Mouse (Mus musculus) right cerebral cortex, postnatal 10 days (tissue): ENCODE results near the gene Nkd2.

Experiments used
- DNase-seq, 2 experiments: peaks; one replicate each; pipeline ENCODE4 v3.0.0; 2021; ENCODE audit warnings: low spot score in 2 of 2

Gene Nkd2

DNA sequence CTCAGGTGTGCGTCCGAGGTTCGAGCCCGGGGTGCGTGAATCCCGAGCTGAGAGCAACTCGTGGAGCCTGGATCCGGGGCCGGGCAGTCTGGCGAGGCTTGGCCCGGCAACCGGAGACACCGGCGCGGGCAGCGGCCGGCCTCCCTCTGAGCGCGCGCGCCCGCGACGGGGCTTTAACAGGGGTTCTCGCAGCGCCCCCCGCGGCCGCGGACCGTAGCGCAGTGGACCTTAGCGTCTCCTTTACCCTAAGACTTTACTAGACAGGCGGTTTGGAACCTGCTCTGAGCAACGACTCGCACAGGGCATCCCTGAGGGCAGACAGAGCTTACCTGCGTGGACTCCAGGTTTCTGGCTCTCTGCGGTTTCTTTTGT is at the start of gene Nkd2:
Gene Nkd2, minus strand, starts transcription at position 167 of the 372 bp plus-strand sequence.
- DNase-seq: peak; percentile 77 to 87

DNA sequence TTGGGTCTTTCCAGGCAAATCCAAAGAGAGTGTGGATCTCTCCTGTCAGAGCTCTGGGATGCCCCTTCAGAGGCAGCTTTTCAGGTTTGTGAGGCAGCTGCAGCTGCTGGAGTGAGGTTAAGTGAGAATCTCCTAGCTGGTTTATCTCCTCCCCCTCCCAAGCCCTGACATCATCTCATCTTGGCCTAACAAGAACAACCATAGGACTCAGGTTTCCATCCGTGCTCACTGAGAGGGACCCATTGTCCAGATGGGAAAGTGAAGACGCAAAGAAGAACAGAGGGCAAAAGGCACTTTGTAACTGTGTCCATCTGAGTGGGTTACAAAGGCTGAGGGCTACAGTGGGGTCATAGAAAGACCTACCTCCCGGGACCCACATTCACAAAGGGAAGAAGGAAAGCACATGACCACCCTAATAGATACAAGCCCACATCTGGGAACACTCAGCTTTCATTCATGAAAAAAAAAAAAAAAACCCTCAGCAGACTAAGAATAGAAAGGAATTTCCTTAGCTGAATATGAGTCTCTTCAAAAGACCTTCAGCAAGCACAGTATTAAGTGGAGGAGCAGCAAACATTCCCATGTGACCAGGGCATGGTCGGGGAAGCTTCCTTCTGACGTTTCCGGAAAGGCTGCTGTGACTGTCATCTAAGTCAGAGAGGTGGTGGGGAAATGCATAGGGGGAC is 45.2 kb upstream of the Nkd2 start:
- no peak for DNase-seq

DNA sequence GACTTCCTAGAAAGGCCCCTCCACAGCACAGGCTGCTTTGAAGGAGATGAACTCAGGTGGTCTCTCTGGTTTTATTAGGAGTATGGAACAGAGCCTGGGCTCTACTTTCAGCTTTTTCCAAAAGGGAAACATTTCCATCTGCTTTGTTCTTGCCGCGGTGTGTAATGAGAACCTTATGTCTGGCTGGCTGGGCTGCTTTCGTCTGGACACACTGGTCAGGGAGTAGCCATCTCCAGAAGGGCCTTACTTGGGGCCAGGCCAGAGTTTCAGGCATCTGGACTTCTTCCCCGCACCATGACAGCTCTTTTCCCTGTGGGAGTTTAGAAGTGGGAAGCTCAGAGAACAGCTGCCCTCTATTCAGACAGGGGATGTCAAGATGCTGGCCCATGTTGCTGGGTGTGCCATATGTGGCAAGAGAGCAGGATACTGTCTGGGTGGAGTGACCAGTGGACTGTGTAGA is 40.0 kb upstream of the Nkd2 start:
- DNase-seq: peak in 1 of 2 experiments; percentile 26

DNA sequence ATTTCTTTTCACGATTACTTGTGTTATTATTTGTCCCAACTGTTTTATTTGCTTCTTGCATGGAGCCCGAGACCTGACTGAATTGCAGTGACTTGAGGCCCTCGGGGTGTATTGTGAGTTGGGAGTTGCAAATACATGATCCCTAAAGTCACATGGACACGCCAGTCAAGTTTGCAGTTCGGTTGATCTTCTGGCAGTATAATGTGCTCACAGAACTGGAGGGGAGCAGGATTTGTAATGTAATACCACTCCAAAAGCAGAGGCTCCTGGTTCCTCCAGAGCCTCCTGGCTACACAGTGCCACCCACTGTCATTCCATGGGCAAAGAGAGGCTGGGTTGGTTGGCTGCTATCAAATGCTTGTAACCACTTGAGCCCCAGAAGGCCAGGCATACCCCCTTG is 39.2 kb upstream of the Nkd2 start:
- no peak for DNase-seq

DNA sequence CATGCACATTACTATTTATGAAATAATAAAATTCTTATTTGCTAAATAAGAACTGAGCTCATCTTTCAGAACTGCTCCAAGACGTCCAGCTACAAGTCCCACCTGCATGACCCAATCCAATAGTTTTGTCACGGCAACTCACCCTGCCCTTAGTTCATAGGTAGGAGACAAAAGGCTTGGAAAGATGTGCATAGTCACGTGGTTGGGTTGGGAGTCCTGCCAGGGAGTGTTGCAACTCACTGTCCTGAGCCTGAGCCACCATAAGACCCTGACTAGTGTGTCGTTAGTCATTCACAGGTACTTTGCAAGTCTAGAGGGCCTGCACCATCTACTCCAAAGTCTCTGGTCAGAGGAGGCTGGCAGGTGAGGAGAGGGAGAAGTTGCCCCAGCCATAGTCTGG is 38.6 kb upstream of the Nkd2 start:
- no peak for DNase-seq

DNA sequence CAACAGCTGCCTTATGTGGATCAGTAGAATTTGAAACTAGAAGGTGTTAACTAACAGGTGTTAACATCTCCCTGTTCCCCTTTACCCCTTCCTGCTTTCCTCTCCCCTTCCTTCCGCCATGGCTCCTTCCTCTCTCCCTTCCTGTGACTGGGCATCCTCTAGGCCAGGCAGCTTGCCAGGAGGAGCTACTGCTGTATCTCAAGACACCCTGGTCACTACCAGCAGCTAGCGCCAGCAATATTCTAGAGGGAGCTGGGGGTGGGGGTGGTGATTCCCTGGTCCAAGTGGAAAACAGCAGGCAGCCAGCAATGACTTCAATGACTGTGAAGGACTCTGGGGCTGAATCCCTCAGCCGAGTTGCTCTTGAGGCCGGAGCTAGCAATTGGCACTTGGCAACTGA is 38.2 kb upstream of the Nkd2 start:
- no peak for DNase-seq

DNA sequence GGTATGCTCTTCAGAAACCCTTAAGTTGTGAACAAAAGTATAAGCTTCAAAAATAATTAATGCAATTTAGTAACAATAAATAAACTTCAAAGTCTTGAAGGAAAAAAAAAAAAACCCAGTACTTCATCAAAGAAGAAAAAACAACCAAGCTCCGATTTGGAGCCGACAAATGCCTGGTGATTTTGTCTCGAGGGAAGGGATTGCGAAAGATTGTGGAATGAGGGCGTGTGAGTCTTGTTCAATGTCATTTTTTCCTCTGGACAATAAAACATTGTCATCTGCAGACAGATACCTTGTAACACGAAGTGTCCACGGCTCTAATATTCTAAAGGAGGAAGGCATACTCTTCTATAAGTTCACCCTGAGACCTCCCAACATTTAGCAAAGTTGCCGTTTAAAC is 33.9 kb upstream of the Nkd2 start:
- no peak for DNase-seq

DNA sequence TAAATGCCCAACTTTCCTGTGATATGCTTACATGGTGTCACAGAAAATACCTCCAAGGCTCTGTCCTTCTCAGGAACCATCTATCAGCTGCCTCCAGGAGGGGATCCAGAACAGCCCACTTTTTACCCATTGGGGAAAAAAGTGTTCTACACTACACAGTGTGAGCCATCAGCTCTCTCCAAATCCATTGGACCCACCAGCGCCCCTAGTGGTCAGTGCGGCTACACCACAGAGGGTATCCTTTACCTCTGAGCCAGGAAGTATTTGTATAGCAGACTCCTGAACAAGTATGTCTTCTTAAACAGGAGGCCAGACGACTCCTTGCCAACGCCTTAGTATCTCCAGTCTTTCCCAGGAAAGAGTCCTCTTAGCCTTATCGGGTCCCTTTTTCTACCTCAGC is 32.4 kb upstream of the Nkd2 start:
- peak in 1 of 2 experiments; percentile 46 for DNase-seq

DNA sequence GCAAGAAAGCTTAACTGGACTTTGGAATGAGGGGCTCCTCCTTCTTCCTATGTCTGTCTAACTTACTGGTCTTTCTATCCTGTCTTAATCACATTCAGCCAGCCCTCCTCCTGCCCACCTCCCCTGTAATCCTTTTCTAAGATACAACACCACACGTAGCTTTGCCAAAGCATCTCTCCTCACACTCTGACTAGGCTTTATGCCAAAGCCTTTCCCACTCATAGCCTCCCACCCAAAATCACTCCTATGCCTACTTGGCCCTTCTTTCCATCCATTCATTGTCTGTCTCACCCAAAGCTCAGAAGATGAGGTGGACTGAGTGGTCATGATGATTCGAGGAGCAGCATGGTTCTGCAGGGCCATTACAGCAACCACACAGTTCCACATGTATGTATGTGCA is 24.7 kb upstream of the Nkd2 start:
- DNase-seq: no peak

DNA sequence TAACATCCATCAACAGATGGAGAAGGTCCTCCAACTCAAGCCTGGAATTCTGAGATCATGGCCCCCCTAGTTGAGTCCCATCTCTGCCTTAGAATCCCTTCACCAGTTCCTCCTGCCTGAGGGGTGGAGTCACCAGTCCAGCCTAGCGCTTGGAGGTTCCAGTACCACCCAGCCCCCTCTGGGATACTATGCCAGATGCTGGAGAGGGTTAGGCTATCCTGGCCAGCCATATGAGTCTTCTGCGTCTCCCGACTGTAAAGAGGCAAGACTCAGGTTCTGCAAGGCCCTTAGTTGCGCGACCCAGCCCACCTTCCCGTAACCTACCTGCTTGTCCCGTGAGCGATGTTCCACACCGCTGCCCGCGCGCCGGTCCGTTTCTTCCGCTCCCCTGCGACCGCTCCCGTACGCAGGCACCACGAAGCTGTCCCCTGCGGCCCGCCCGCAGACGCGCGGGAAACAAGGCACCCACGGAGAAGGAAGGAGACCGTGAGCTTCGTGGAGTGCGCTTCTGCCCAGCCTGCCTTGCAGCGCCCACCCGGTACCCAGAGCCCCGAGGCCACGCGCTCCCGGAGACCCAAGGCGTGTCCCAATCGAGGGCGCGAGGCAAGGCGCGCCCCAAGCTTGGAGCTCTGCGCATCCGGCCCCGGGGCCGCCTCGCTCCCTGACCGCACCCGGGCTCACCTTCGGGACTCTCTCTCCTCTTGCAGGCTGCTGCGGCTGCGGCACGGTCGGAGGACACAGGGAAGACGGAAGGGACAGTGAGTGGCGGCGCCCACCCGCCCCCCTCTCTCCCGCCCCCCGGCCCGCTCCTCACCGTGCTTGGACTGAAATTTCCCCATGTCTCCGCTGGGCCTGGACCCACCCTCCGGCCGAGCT is 604 bp downstream of the Nkd2 start:
- DNase-seq: peak in 1 of 2 experiments; percentile 32

DNA sequence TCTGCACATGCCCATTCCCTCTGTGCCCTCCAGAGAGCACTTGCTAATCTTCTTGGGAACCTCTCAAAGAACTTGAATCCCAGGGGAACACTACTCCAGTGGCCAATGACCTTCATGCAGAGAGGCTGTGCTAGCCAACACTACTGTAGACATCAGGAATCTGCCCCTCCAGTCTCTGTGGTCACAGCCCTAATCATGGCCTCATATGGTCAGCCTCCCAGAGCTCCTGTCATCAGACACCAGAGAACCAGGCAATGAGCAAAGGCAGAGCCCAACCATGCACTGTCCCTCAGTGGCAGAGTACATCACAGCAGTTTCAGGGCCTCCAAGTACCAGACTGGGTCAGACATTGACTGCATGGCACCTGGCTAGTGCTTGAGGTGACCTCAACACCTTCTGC is 4.7 kb downstream of the Nkd2 start:
- no peak for DNase-seq

DNA sequence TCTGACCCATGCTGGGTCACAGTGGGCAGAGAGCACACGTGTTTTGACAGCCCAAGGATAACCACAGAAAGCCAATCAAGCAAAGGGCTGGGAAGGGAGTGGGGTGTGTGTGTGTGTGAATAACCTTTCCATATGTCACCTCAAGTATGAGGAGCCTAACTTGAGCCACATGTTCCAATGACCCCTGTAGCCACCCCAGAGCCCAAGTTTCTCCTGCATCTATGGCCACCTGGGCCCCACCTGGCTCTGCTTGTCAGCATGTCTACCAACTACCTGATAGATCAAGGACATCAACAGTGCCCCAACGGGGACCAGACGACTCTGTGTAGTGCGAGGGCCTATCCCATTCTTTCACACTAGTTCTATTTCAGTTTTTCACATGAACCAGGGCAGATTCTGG is 7.7 kb downstream of the Nkd2 start:
- DNase-seq: no peak

DNA sequence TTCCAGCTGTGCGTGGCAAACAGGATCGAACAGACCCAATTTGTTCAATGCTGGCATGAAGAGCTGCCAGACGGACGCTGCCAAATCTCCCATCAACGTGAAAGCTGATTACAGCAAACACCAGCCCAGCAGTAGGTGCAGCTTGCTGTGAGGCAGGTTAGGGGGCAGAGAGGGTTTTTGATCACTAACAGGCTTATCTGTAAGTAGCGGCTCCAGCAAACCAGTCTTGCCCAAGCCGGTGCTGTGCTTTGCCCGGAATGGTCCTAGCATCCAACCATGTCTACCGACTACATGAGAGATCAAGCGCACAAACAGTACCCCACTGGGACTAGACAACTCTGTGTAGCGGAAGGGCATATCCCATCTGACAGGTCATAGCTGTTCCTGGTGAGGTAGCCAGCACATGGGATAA is 8.3 kb downstream of the Nkd2 start:
- DNase-seq: peak; percentile 38 to 39

DNA sequence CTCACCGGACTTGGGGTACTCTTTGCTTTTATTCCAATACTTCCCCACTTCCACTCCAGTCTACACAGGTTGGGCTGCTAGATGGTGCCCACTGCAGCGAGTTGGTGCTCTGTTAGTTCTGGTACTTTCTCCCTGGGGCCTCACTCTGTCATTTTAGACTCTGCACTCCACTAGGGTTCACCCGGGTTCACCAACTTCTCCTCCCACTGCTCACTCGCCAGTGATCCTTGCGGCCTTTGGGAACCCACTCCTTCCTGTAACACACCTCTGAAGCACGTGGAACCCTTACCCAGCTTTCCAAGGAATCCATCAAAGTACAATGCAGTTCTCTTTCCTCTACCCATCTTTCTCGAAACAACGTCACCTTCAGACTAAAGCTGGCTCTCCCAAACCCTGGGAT is 9.7 kb downstream of the Nkd2 start:
- DNase-seq: no peak

DNA sequence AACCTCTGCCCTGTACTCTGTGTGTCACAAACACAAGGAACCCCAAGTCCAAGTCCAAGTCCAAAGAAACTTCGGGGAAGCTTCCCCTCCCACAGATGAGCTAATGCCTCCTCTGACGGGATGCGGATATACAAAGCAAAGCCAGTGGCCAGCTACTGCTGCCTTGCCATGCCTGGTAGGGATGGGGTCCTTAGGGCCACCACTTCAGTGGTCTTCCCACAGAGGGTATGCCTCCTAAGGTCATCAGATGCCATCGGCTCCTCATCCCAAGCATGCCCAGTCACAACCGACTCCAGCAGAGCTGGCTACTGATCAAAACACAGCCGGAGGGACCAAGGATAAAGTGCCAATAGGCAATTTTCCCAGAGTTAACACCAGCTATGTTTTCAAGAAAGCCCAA is 10.9 kb downstream of the Nkd2 start:
- DNase-seq: peak in 1 of 2 experiments; percentile 30

DNA sequence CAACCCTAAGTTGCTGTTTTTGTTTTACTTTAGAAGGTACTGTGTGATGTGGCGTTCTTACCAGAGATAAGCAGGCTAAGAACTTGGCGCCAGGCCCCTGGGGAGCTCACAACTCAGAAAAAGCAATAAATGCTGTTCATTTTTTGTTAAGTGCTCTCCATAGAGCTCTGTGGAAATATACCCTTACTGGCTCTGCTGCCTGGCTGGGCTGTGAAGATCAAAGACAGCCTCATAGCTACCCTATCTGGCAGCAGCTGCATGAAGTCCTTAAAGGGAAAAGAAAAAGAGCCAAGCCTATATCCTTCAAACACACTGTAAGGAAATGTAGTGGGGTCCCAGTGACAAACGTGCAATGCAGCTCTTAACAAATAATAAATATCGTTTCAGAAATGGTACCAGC is 11.6 kb downstream of the Nkd2 start:
- no peak for DNase-seq

DNA sequence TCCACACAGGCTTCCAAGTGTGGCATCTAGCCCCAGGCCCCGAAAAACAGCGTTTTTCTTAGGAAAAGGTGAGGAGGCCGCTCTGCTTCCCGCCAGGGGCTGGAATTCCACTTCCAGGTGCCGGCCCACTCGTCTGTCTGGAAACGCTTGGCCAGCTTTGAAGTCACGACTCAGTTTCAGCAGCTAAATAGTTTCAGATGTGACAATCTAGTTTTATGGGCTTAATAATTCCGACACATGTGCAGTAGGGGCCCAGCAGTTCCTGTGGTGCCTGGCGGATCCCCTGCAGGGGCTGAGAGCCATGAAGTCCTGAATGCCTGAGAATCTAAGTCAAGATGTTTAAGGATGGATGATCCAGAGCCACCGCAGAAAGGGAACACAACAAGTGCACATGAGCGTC is 13.6 kb downstream of the Nkd2 start:
- no peak for DNase-seq

DNA sequence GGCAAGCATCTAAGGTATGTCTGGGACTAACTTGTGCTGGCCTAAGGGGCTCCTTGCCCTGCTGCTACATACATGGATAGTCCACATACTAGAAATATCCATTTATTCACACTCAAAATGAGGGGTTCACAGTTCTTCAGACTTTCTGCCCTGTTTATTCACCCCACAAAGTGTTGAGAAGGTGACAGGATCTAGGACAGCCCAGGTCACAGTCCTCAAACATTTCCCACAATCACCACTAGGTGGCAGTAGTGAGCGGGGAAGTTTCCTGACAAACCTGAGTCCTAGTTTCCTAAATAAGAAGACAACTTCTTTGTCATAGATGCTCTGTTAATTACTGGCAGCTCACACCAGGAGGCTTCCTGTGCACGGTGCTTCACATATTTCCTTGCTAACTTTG is 15.9 kb downstream of the Nkd2 start:
- DNase-seq: peak; percentile 36 to 56

DNA sequence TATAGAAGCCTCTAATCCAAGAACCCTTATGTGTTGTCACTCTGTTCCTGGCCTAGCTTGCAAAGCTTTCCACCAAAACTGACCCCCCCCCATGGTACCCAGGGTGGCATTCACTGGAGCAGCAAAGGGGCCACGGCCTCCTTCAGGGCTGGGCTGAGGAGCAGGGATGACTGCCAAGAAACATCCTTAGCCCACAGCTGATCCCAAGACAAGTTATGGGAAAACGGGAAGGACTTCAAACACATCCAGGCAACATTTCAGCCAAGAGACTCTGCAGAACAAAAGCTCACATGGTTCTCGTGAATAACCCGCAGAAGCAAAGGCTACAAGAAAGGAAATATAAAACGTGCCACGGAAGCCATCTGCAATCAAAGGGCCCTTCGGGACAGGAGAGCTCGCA is 20.2 kb downstream of the Nkd2 start:
- no peak for DNase-seq

DNA sequence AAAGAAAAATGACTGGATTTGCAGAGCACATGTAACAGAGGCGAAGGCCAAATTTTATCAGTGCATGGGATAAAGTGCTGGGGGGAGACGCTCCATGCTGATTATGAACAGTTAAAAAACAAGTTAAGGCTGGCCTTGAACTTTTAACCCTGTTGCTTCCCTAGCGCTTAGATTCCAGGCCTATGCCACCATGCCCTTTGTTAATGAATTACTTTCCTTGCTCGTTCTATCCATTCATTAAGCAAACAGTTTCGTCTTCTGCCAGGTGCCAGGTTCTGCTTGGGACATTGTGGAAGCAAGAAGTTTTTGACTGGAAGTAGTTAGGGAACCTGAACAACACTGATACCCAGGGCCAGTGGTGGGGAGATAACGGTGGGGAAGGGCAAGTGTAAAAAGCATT is 23.7 kb downstream of the Nkd2 start:
- DNase-seq: no peak

DNA sequence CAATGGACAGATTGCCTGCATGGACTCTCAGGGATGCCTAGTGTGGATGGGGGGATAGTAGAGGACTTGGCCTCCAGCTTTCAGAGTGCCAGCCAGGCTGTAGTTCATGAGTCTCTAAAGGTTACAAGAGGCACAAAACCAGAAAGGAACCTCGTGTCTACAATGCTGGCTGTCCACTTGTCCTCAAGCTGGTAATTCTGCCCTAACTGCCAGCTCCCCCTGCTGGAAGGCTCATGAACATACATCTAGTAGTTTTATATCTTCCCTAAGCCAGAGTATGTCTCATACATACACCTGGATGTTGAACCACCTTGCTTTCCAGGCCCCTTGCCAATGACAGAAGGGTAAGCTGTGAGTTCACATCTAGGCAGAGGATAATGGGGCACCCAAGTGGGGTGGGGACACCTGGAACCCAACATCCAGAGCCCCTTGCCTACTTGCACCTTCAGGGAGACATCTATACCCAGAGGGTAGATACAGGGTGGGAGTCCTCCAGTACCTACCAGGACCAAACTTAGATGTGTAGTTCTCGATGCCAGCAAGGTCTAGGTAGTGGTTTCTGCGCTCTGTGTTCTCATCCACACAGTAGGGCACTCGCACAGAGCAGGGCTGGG is 25.1 kb downstream of the Nkd2 start:
- DNase-seq: peak; percentile 26 to 43

DNA sequence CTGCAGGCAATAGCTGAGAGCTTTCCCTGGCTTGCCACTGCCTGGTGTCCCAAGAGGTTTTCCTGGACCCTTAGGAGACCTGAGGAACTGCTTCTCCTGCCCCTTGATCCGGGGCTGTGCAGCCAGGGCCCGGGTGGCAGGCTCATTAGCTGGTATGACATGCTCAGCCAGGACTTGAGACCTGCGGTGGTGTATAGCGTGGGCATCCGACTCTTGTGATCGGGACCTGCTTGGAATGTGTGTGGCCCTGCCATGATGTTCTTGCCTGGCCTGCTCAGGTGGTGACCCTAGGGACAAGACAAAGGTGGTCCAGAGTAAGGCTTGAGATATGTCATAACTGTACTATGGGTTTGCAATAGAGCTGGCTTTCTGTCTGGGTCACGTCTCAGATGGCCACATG is 26.2 kb downstream of the Nkd2 start:
- DNase-seq: no peak

DNA sequence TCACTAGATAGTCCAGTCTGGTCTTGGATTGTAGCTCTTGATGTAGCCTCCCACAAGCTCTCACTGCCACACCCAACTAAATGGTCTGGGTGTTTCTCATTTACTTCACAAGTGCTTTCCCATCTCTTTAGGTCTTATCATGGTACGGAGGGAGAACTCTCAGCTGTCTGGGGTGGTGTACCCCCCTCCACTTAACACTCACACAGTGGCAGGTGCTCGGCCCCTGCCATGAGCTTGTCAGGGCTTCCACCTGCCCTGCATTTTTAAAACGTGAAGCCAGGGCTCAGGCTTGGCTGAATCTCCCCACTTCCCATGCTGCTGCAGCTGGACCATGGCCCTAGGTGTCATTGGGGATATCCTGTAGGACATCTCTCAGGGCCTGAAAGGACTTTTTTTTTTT is 28.5 kb downstream of the Nkd2 start:
- no peak for DNase-seq
